Mouse (Mus musculus): ENCODE data around the gene Gm31371. TPM values are rescaled to one million over a fixed set of nuclear protein-coding genes. Genes with fewer than 3 reads are reported as not detected.
"Not testable (repeated sequence)": the region's sequence is repeated elsewhere in the genome, so short reads cannot be mapped to it uniquely, and the experiment has no call there.

The Gm31371 gene
- total RNA-seq (2021), result not detected
- long read RNA-seq, experiment 1, result 0 reads
- long read RNA-seq, experiment 2, result 0 reads

GRCm38 (mm10) chr8:19903092-19903491 lies at the start of gene Gm31371:
Gm31371 (plus strand) TSS chr8:19903392.
- DNase-seq (ENCODE audit: low spot score in 2 of 2), result not testable (repeated sequence)

- peak in 1 of 2 experiments; percentile 16 for DNase-seq (ENCODE audit: low spot score in 2 of 2)
These were observed 3.3 kb downstream of the Gm31371 start for GRCm38 (mm10) chr8:19906425-19907055.

- not testable (repeated sequence) for DNase-seq (ENCODE audit: low spot score in 2 of 2)
These were observed 5.7 kb downstream of the Gm31371 start for GRCm38 (mm10) chr8:19908841-19909321.

- DNase-seq (ENCODE audit: low spot score in 2 of 2), result not testable (repeated sequence)
These were observed 15.9 kb downstream of the Gm31371 start for GRCm38 (mm10) chr8:19919086-19919485.

- DNase-seq (ENCODE audit: low spot score in 2 of 2), result not testable (repeated sequence)
These were observed 31.1 kb downstream of the Gm31371 start for GRCm38 (mm10) chr8:19934274-19934673.

GRCm38 (mm10) chr8:19935541-19936030 lies 32.4 kb downstream of the Gm31371 start:
- peak in 1 of 2 experiments; percentile 17 for DNase-seq (ENCODE audit: low spot score in 2 of 2)

GRCm38 (mm10) chr8:19960935-19961334 lies 57.7 kb downstream of the Gm31371 start:
- no peak for DNase-seq (ENCODE audit: low spot score in 2 of 2)

GRCm38 (mm10) chr8:19963766-19964165 lies 60.6 kb downstream of the Gm31371 start:
- DNase-seq (ENCODE audit: low spot score in 2 of 2), result peak; percentile 12 to 17

GRCm38 (mm10) chr8:19968151-19968550 lies 65.0 kb downstream of the Gm31371 start:
- DNase-seq (ENCODE audit: low spot score in 2 of 2), result peak; percentile 33 to 48

GRCm38 (mm10) chr8:19975237-19975636 lies 72.0 kb downstream of the Gm31371 start:
- DNase-seq (ENCODE audit: low spot score in 2 of 2), result not testable (repeated sequence)

Other genes with a start within 250 kb of the Gm31371 start
- gene 4930467E23Rik, start 173.8 kb upstream of the Gm31371 start, total RNA-seq (2021), result under 1 TPM; 0.26 to 0.47 TPM